14 mouse cellular contexts compared by ENCODE assay signal in the genomic region with DNA sequence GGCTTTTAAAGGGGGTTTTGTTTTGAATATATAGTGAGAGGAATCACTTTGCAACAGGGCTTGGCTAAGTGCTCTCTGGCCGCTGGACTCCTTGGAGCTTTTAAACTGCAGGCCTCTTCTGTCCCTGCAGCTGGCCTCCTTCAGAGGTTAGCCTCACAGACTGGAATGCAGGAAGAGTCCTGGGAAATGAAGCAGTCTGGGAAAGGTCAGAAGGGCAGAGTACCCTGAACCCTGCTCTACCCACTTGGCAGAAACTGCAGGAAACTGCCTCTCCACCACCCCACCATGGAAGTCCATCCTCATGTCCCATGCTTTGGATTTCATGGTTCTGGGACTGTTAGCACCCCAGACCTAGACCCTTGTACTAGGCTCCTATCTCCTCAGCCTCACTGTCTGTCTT. TPM values are rescaled to one million over a fixed set of nuclear protein-coding genes. Genes with fewer than 3 reads are reported as not detected.
DNase-seq lines count a peak whose midpoint lies in the region; ATAC-seq lines count a peak whose summit lies in the region.
"Had no signal": no experiment of that assay in that cellular context is flagged by ENCODE, and none has a peak within 500 bp of the region (broad histone marks: within the 10 kb centered on the region; RNA-seq: fewer than 3 reads in every experiment).

No protein-coding gene starts in this region.

- no peaks in the 10 kb centered on the region for H3K27me3 ChIP-seq in hindbrain, embryonic 10.5 days (ENCODE audit: insufficient read depth, poor library complexity, severe bottlenecking)
- no peaks in the 10 kb centered on the region for H3K27me3 ChIP-seq in hindbrain, embryonic 13.5 days
- H3K27me3 ChIP-seq: midbrain, embryonic 15.5 days had no signal

- peaks cover 12% of the 10 kb centered on the region; the same call in 1 of the 2 replicates for H3K9me3 ChIP-seq in hindbrain, embryonic 10.5 days
- no peaks in the 10 kb centered on the region for H3K9me3 ChIP-seq in hindbrain, embryonic 13.5 days
- H3K9me3 ChIP-seq: limb, embryonic 10.5 days; midbrain, embryonic 15.5 days had no signal

- 36% methylated on average over 1 of the region's 1 CpGs for WGBS in hindbrain, embryonic 10.5 days
- 46% methylated on average over 1 of the region's 1 CpGs for WGBS in hindbrain, embryonic 13.5 days

- H3K4me2 ChIP-seq in hindbrain, embryonic 13.5 days: no peak overlapping the region

- H3K4me1 ChIP-seq in hindbrain, embryonic 10.5 days (replicated peaks): peaks cover 36% of the 10 kb centered on the region
- peaks cover 15% of the 10 kb centered on the region for H3K4me1 ChIP-seq in hindbrain, embryonic 13.5 days (replicated peaks)
- peaks cover 23% of the 10 kb centered on the region; the same call in 1 of the 2 replicates for H3K4me1 ChIP-seq in brown adipose tissue, adult 24 weeks (ENCODE audit: control insufficient read depth, insufficient read depth, insufficient read length, low read length)
- H3K4me1 ChIP-seq: midbrain, embryonic 15.5 days had no signal

- H3K27ac ChIP-seq in hindbrain, embryonic 10.5 days: peak overlapping the region; percentile 79
- no peak overlapping the region for H3K27ac ChIP-seq in hindbrain, embryonic 13.5 days
- H3K27ac ChIP-seq in brown adipose tissue, adult 24 weeks (replicated peaks; ENCODE audit: low read depth, low read length): peak overlapping the region; percentile 100
- H3K27ac ChIP-seq: midbrain, embryonic 15.5 days had no signal

- H3K4me3 ChIP-seq in hindbrain, embryonic 10.5 days: no peak overlapping the region
- no peak overlapping the region for H3K4me3 ChIP-seq in hindbrain, embryonic 13.5 days
- no peak overlapping the region for H3K4me3 ChIP-seq in brown adipose tissue, adult 24 weeks (ENCODE audit: insufficient read depth, low read depth, low read length)
- H3K4me3 ChIP-seq: midbrain, embryonic 15.5 days had no signal

- DNase-seq in hindbrain, embryonic 10.5 days (ENCODE audit: low spot score): peak; percentile 19
- peak; percentile 68 for DNase-seq in kidney, adult 9 months
- peak; percentile 9 to 32 for DNase-seq in lung, postnatal 4 days
- no peak for DNase-seq in spleen, postnatal 14 days (ENCODE audit: low spot score in 2 of 2)
- DNase-seq: cerebellum, postnatal 25 days; thymus, postnatal 36 days had no signal

- H3K9ac ChIP-seq in hindbrain, embryonic 13.5 days: no peak overlapping the region
- H3K9ac ChIP-seq: midbrain, embryonic 15.5 days had no signal

- no peak for ATAC-seq in hindbrain, embryonic 13.5 days (ENCODE audit: low FRiP score)
- no peak for ATAC-seq in granulocyte monocyte progenitor cell, adult 5-6 weeks (replicated peaks; ENCODE audit: poor library complexity, severe bottlenecking)
- ATAC-seq: CD4-positive, CD25-positive, alpha-beta regulatory T cell, adult 4 months; midbrain, embryonic 15.5 days had no signal

- H3K36me3 ChIP-seq in hindbrain, embryonic 10.5 days: no peaks in the 10 kb centered on the region
- no peaks in the 10 kb centered on the region for H3K36me3 ChIP-seq in hindbrain, embryonic 13.5 days
- H3K36me3 ChIP-seq: limb, embryonic 10.5 days; midbrain, embryonic 15.5 days had no signal

RNA-seq across cellular contexts. Expression of gene Trarg1, which starts 29.3 kb away (rescaled TPM):
- 0.09 and 0.20 TPM in 2 replicates for polyA plus RNA-seq in hindbrain, embryonic 10.5 days (2016; fragmentation: Nextera tagmentation; extraction: Ambion mirVana)
- 0.32 and 0.47 TPM in 2 replicates for polyA plus RNA-seq in hindbrain, embryonic 13.5 days (2015; fragmentation: Nextera tagmentation; extraction: Ambion mirVana)
- polyA plus RNA-seq in brown adipose tissue, adult 24 weeks (2012; ENCODE audit: insufficient read depth, insufficient read length, missing spikeins): 368 and 373 TPM in 2 replicates
- not detected in 2 replicates for total RNA-seq in granulocyte monocyte progenitor cell, adult 5-6 weeks (2014; fragmentation: Nextera tagmentation)
- total RNA-seq in granulocyte monocyte progenitor cell, adult 5-6 weeks (2017): not detected in 2 replicates
- total RNA-seq: hematopoietic stem cell, adult 5-6 weeks; neutrophil, adult 5-6 weeks had no signal
- polyA plus RNA-seq: CD4-positive, CD25-positive, alpha-beta regulatory T cell, adult 4 months had no signal

RNA-seq across cellular contexts. Expression of gene Bhlha9, which starts 36.6 kb away (rescaled TPM):
- 0.21 TPM in 1 of 2 replicates, not detected in the other for polyA plus RNA-seq in hindbrain, embryonic 10.5 days (2016; fragmentation: Nextera tagmentation; extraction: Ambion mirVana)
- polyA plus RNA-seq in hindbrain, embryonic 13.5 days (2015; fragmentation: Nextera tagmentation; extraction: Ambion mirVana): 0.32 and 0.60 TPM in 2 replicates
- not detected in 2 replicates for polyA plus RNA-seq in brown adipose tissue, adult 24 weeks (2012; ENCODE audit: insufficient read depth, insufficient read length, missing spikeins)
- not detected in 2 replicates for total RNA-seq in granulocyte monocyte progenitor cell, adult 5-6 weeks (2014; fragmentation: Nextera tagmentation)
- not detected in 2 replicates for total RNA-seq in granulocyte monocyte progenitor cell, adult 5-6 weeks (2017)
- total RNA-seq: hematopoietic stem cell, adult 5-6 weeks; neutrophil, adult 5-6 weeks had no signal
- polyA plus RNA-seq: CD4-positive, CD25-positive, alpha-beta regulatory T cell, adult 4 months had no signal

RNA-seq across cellular contexts. Expression of gene Gosr1, which starts 54.5 kb away (rescaled TPM):
- 23.6 and 29.8 TPM in 2 replicates for polyA plus RNA-seq in hindbrain, embryonic 10.5 days (2016; fragmentation: Nextera tagmentation; extraction: Ambion mirVana)
- polyA plus RNA-seq in hindbrain, embryonic 13.5 days (2015; fragmentation: Nextera tagmentation; extraction: Ambion mirVana): 23.0 and 23.6 TPM in 2 replicates
- 40.1 and 44.5 TPM in 2 replicates for polyA plus RNA-seq in brown adipose tissue, adult 24 weeks (2012; ENCODE audit: insufficient read depth, insufficient read length, missing spikeins)
- 14.7 and 14.9 TPM in 2 replicates for total RNA-seq in granulocyte monocyte progenitor cell, adult 5-6 weeks (2014; fragmentation: Nextera tagmentation)
- total RNA-seq in granulocyte monocyte progenitor cell, adult 5-6 weeks (2017): 47.4 and 93.8 TPM in 2 replicates

Comparison
In these comparisons a context has a peak if more than half of its experiments do, and no peak if none do; other contexts are left out.
1. DNase-seq: peak in hindbrain, embryonic 10.5 days (single experiment), kidney, adult 9 months (single experiment) and lung, postnatal 4 days (2 of 2); none in spleen, postnatal 14 days (0 of 2).
2. RNA of gene Trarg1, which starts 29.3 kb away (polyA plus RNA-seq): 368 to 373 TPM in brown adipose tissue, adult 24 weeks; 0.32 to 0.47 TPM in hindbrain, embryonic 13.5 days and 0.09 to 0.20 TPM in hindbrain, embryonic 10.5 days; every median in the first group is over 100 times any median in the second.